Mouse (Mus musculus) neural tube, embryonic 15.5 days (tissue): ENCODE results near the gene Dynlt1f. TPM values are rescaled to one million over a fixed set of nuclear protein-coding genes. Genes with fewer than 3 reads are reported as not detected.
A peak's percentile ranks its signal among the peaks of the same experiment; 100 is the strongest.
"Not testable (repeated sequence)": the region's sequence is repeated elsewhere in the genome, so short reads cannot be mapped to it uniquely, and the experiment has no call there.

Experiments used
- ATAC-seq: fragments of 200-750 bp; cut with Nextera tagmentation; 2 replicates; pipeline ENCODE4 v1.8.0; 2017; ENCODE audit warnings: mild to moderate bottlenecking, moderate TSS enrichment, moderate library complexity; ENCODE audit not compliant: low FRiP score
- H3K27ac ChIP-seq: fragments of 300-500 bp; sonication (generic); replicated peaks from 2 replicates; pipeline ENCODE4 v1.5.1; 2015; ENCODE audit warnings: mild to moderate bottlenecking, inconsistent platforms
- H3K27me3 ChIP-seq: fragments of 300-500 bp; sonication (generic); replicated peaks from 2 replicates; pipeline ENCODE4 v1.6.1; 2015; ENCODE audit warnings: inconsistent platforms
- H3K36me3 ChIP-seq: fragments of 300-500 bp; sonication (generic); 2 replicates; pipeline ENCODE4 v1.6.1; 2015; ENCODE audit warnings: inconsistent platforms
- H3K4me1 ChIP-seq: fragments of 300-500 bp; sonication (generic); 2 replicates; pipeline ENCODE4 v1.6.1; 2015; ENCODE audit warnings: inconsistent platforms
- H3K4me2 ChIP-seq: fragments of 300-500 bp; sonication (generic); 2 replicates; pipeline ENCODE4 v1.6.1; 2015; ENCODE audit warnings: inconsistent platforms, mild to moderate bottlenecking, moderate library complexity
- H3K4me3 ChIP-seq: fragments of 300-500 bp; sonication (generic); replicated peaks from 2 replicates; pipeline ENCODE4 v1.5.1; 2015; ENCODE audit warnings: mild to moderate bottlenecking, inconsistent platforms
- H3K9ac ChIP-seq: fragments of 300-500 bp; sonication (generic); replicated peaks from 2 replicates; pipeline ENCODE4 v1.6.1; 2015; ENCODE audit warnings: mild to moderate bottlenecking, inconsistent platforms
- H3K9me3 ChIP-seq: fragments of 300-500 bp; sonication (generic); replicated peaks from 2 replicates; pipeline ENCODE4 v1.6.1; 2016; ENCODE audit warnings: inconsistent platforms
- WGBS: fragments of 180-500 bp; shearing (Covaris S2); methylation state at CpG from one replicate; pipeline ENCODE4 v1.1.7; 2015; ENCODE audit warnings: mixed read lengths; 5-methylcytosine and 5-hydroxymethylcytosine counted together
- polyA plus RNA-seq: library from polyadenylated mRNA; unstranded; fragments of >200 nt; fragmentation: Nextera tagmentation; extraction: Ambion mirVana; gene quantifications from 2 replicates; pipeline ENCODE4 v1.2.1, GENCODE M21; 2015

The Dynlt1f gene
- polyA plus RNA-seq, 1 experiment from 2014 or later = 281 TPM

DNA sequence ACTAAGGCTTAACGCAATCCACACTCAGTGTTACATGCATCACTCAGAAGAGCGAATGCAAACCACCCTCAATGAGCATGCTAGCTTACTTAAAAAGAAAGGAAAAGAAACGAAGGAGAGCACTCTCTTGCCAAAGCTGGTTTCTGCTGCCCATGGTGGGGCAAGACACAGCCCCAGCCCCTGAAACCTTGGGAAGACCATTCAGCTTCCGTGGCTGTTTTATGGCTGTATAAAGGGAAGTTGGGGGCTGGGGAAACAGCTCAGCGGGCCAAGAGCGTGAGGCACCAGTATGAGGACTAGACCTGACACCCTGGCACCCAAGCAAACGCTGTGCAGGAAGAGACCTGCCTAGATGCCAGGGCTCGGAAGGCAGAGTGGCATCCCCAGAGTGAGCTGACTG lies 17.3 kb downstream of the Dynlt1f start:
- H3K9ac ChIP-seq, H3K9me3 ChIP-seq, H3K4me3 ChIP-seq, ATAC-seq, H3K4me1 ChIP-seq, H3K36me3 ChIP-seq, H3K27me3 ChIP-seq, H3K4me2 ChIP-seq, H3K27ac ChIP-seq: not testable (repeated sequence)
- 79% methylated on average over 8 of the region's 8 CpGs for WGBS

DNA sequence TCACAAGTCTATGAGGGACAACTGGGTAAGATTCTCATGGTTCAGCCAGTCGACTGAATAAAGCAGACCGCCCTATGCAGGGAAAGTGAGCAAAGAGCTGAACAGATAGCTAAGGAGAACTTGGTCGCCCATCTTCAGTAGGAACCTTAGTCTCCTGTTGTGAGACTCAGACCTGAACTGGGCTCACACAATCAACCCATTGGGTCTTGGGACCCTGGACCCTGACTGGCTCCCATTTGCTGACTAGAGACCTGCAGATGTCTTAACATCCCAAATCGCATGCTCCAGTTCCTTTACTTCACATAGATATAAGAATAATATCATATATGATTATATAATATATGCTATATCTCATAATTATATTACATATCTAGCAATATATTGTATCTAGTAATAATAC lies 18.3 kb downstream of the Dynlt1f start:
- not testable (repeated sequence) for ATAC-seq

DNA sequence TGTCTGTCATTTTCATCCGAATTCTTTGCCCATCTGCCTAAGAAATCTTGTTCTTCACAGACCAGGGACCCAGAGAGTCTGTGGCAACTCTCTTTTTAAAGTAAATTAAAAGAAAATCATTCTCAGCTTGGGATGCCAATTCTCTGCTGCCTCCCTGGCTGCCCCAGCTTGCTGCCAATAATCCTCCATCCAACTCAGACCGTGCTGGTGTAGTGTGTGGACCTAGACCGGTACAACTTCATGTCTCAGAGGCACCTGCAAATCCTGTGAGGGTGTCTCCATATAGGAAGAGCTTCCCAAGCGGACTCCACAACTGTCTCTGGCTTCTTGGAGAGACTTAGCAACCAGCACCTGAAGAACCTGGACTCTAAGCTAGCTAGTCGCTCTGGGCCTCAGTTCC lies 18.8 kb downstream of the Dynlt1f start:
- H3K9ac ChIP-seq = no peak overlapping the region

More for the DNA sequence above, 18.3 kb downstream of the Dynlt1f start:
- not testable (repeated sequence) for H3K9me3 ChIP-seq, H3K27me3 ChIP-seq, H3K4me1 ChIP-seq, H3K9ac ChIP-seq, H3K4me2 ChIP-seq, H3K36me3 ChIP-seq, H3K4me3 ChIP-seq, H3K27ac ChIP-seq
- WGBS = over 99% methylated on average over 4 of the region's 4 CpGs

DNA sequence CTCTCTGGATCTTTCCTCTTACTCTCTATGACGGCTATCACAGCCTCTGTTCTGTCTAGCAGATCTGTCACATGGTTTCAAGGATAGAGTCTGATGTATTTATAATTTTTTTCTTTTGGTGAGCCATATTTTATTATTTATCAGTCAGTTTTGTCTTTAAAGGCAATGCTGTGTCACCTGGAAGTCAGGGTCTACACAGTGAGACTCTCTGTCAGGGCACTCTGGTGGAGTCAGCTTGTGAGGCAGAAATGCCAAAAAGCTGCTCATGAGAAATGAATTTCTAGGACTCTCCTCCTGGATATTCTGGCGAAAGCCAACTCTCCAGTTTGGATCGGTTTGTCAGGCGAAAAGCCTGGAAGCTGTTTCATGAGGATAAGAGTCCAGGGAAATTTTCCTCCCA lies 19.9 kb downstream of the Dynlt1f start:
- not testable (repeated sequence) for H3K36me3 ChIP-seq, H3K27ac ChIP-seq, H3K4me2 ChIP-seq, H3K27me3 ChIP-seq, ATAC-seq, H3K9ac ChIP-seq, H3K4me3 ChIP-seq, H3K4me1 ChIP-seq, H3K9me3 ChIP-seq
- 100% methylated on average over 2 of the region's 4 CpGs for WGBS

More for the DNA sequence above, 18.8 kb downstream of the Dynlt1f start:
- ATAC-seq = no peak
- H3K27me3 ChIP-seq = no peaks in the 10 kb centered on the region
- H3K36me3 ChIP-seq = no peaks in the 10 kb centered on the region
- H3K9me3 ChIP-seq = no peaks in the 10 kb centered on the region
- no peak overlapping the region for H3K4me2 ChIP-seq
- H3K27ac ChIP-seq = no peak overlapping the region
- H3K4me1 ChIP-seq = no peaks in the 10 kb centered on the region
- WGBS = 88% methylated on average over 5 of the region's 5 CpGs
- no peak overlapping the region for H3K4me3 ChIP-seq

DNA sequence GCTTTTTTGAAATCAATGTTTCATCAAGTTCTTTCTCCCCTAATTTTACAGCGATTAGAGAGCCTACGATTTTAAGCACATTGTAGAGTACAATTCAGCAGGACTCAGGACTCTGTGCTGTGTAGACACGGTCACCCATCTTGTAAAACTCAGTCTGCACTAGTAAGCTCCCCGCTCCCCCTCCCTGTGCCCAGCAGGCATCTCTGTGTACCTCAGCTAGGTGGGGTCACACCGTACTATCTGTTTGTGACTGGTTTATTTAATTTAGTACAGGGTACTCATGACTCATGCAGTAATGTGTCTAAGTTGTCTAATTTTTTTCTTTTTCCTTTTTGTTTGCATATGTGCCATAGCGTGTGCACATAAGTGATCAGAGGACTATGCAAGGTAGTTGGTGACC lies 22.9 kb downstream of the Dynlt1f start:
- not testable (repeated sequence) for H3K9ac ChIP-seq, ATAC-seq, H3K4me1 ChIP-seq, H3K4me3 ChIP-seq, H3K4me2 ChIP-seq, H3K27ac ChIP-seq, H3K27me3 ChIP-seq, H3K9me3 ChIP-seq, H3K36me3 ChIP-seq
- WGBS = 91% methylated on average over 6 of the region's 6 CpGs

DNA sequence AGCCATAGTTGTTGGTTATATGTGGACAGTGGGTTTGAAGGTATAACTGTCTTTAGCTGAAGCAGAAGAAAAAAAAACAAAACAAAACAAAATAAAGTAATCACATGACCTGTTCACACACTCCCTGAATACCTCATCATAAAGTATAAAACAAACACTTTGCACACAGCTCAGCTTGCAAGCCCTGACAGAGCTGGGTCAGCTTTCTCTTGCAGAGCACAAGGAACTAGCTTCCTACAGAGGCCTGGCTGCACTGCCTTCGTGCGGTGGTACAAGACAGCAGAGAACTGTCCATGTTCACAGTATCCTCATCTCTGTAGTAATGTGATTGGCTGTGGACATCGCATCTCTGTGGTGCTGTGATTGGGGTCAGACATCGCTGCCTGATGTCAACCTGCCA lies 25.3 kb downstream of the Dynlt1f start:
- not testable (repeated sequence) for H3K36me3 ChIP-seq, H3K9ac ChIP-seq, H3K27ac ChIP-seq, H3K27me3 ChIP-seq, H3K4me2 ChIP-seq, ATAC-seq, H3K4me3 ChIP-seq, H3K9me3 ChIP-seq, H3K4me1 ChIP-seq
- 90% methylated on average over 4 of the region's 4 CpGs for WGBS

DNA sequence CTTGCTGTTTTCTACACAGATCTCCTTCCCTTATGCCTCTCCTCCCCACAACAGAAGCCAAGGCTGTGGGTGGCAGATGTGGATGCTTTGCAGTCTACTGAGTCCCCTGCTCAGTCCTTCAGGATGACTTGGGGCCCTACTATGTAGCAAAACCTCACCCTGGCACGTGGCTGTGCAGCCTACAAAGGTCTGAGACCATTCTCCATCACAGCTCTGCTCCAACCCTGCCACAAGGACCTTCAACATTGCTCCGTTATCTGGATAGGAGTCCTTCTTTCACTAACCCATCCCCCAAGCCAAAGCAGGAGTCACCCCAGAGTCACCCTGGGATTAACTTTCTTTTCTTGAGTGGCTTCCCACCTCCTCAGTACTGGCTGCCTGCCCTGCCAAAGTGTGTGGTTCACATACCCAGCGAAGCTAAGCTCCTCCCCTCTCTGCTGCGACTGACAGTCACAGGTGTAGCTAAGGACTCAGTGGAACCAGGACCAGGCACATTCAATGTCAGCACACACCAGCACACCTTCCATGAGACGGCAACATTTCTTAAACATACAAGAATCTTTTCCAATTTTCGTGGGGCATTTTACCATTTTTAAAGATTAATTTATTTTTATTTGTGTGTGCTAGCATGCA lies 30.7 kb downstream of the Dynlt1f start:
- WGBS = 61% methylated on average over 2 of the region's 6 CpGs
- not testable (repeated sequence) for ATAC-seq

DNA sequence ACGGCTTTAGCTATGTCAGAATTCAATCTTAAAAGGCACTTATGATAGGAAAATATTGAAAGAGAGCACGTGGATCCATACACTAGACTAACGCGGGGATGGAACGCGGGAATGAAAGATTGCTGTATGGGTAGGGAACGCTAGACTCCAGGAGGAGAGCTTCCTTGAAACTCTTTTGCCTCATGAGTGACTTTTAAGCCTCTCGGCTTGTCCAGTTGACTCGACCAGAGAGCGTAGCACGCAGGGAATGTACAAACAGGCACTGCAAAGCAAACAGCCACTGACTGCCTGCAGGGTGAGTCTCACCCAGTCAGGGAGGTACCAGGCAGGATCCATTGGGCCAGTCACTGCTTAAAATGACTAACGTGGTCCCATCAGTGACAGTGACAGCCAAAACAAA lies 33.7 kb downstream of the Dynlt1f start:
- 89% methylated on average over 11 of the region's 12 CpGs for WGBS
- H3K27ac ChIP-seq, H3K4me2 ChIP-seq, H3K36me3 ChIP-seq, H3K9ac ChIP-seq, ATAC-seq, H3K27me3 ChIP-seq, H3K4me1 ChIP-seq, H3K9me3 ChIP-seq, H3K4me3 ChIP-seq: not testable (repeated sequence)

More for the DNA sequence above, 30.7 kb downstream of the Dynlt1f start:
- not testable (repeated sequence) for H3K27ac ChIP-seq, H3K4me2 ChIP-seq, H3K27me3 ChIP-seq, H3K4me3 ChIP-seq, H3K9me3 ChIP-seq, H3K9ac ChIP-seq, H3K4me1 ChIP-seq, H3K36me3 ChIP-seq

DNA sequence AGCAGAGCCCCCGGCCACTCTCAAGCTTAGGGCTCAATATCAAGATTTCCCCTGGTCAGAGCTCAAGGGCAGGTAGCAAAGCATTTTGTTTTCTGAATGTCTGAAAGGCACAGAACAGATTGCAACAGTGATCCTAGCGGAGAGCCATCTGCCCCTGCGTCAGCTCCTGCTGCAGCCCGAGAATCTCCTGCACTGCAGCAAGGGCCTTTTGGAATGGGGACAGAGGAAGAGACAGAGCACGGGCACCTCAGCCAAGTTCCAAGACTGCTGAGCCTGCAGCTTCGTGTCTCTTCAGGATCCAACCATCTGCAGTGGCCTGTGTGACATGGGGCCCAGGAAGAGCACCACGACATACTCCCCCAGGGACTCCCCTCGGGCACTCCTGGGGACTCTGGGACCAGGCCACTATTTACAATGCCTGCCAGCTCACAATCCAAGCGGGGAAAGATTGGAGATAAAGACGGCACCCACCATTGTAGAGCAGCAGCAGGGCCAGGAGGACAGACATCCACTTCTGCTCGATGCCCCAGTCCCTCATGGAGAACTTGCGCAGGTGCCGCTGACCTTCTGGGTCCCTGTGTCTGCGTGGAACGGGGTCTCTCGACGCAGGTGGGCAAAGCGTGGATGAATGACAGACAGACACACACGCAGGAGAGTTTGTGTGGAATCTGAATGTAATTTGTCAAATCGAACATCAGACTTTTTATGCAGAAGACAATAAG lies 34.8 kb downstream of the Dynlt1f start:
- not testable (repeated sequence) for H3K9me3 ChIP-seq, H3K36me3 ChIP-seq, H3K4me3 ChIP-seq, H3K27me3 ChIP-seq, H3K27ac ChIP-seq, H3K4me1 ChIP-seq, ATAC-seq, H3K9ac ChIP-seq, H3K4me2 ChIP-seq
- 80% methylated on average over 18 of the region's 20 CpGs for WGBS

DNA sequence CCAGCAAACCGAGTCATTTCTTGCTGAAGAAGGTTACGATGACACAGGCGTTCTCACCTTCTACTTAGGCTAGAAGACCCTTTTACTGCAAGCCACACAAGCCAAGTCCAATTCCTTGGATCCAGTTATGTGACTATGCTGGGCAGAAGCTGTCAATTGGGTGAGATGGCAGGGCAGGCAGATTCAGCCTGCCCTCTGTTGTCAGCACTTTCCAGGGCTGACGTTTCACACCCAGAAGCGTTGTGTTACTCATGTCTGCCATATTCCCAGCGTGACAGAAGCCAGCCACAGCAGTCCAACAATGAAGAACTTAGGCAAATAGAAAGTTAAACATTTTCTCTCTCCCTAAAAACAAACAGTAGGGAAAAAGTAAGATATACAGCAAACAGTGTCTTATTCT lies 35.7 kb downstream of the Dynlt1f start:
- H3K27me3 ChIP-seq, ATAC-seq, H3K27ac ChIP-seq, H3K36me3 ChIP-seq, H3K9ac ChIP-seq, H3K4me1 ChIP-seq, H3K4me2 ChIP-seq, H3K9me3 ChIP-seq, H3K4me3 ChIP-seq: not testable (repeated sequence)
- 76% methylated on average over 6 of the region's 6 CpGs for WGBS

DNA sequence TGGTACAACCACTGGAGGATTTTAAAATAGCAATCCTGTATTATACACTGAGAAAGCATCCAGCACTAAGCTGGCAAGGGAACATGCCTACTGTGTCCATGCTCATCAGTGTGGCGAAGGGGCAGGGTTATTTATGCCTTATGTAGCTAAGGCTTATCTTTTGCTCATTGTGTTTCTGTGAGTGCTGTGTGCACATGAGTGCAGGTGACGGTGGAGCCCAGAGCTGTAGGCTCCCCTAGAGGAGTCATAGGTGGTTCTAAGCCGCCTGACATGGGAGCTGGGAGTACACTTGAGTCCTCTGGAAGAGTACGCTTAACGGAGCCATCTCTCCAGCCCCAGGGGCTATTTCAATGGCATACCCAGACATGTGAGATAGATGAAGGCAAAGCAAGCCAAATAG lies 36.4 kb downstream of the Dynlt1f start:
- H3K36me3 ChIP-seq, H3K4me3 ChIP-seq, H3K27ac ChIP-seq, H3K9ac ChIP-seq, H3K9me3 ChIP-seq, H3K27me3 ChIP-seq, H3K4me1 ChIP-seq, ATAC-seq, H3K4me2 ChIP-seq: not testable (repeated sequence)
- WGBS = 85% methylated on average over 5 of the region's 5 CpGs

DNA sequence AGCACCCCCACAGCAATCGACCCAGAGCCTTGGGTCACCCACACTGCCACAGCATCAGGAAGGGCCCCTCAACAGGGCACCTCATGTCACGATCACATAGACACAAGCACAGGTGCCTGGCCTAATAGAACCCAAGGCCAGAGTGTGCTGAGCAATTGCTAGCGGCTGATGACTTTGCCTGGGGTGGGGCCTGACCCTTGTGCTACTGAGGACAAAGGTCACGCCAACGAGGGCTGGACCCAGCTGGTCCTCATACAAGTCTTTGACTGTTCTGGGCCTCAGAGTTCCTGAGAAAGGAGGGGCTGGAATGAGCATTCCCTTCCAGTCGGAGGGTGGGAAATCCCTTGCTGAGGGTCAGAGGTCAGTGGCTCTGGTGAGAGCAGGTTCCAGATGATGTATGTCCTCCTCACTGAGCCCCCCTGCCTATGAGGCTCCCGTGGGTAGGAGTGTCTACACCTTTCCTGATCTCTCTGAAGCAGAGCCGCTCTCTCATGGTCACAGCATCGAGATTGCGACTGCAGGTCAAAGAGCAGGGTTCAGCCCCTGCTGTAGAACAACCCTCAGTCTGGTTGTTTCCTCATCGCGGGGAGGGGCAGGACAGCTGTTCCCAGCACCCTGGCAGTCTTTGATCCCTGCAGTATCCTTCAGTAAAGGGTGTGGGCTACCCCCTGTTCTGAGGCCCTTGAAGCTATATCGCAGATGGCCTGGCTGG lies 37.9 kb downstream of the Dynlt1f start:
- not testable (repeated sequence) for H3K9ac ChIP-seq, H3K4me2 ChIP-seq, H3K4me3 ChIP-seq, H3K9me3 ChIP-seq, H3K27ac ChIP-seq, H3K4me1 ChIP-seq, H3K27me3 ChIP-seq, H3K36me3 ChIP-seq
- ATAC-seq = peak; percentile 46
- 55% methylated on average over 8 of the region's 13 CpGs for WGBS
